Mouse (Mus musculus) central nervous system, embryonic 18 days (tissue): ENCODE measurements around the gene Ddah2. TPM values are rescaled to one million over a fixed set of nuclear protein-coding genes. Genes with fewer than 3 reads are reported as not detected.

ENCODE experiments used
- polyA plus RNA-seq: library from polyadenylated mRNA; depleted of rRNA; stranded (reverse); fragments of >200 nt; gene quantifications from 2 replicates; pipeline ENCODE4 v1.2.3, GENCODE M21; 2012; rRNA removed

Ddah2 gene
- polyA plus RNA-seq = 243 and 254 TPM in 2 replicates

DNA sequence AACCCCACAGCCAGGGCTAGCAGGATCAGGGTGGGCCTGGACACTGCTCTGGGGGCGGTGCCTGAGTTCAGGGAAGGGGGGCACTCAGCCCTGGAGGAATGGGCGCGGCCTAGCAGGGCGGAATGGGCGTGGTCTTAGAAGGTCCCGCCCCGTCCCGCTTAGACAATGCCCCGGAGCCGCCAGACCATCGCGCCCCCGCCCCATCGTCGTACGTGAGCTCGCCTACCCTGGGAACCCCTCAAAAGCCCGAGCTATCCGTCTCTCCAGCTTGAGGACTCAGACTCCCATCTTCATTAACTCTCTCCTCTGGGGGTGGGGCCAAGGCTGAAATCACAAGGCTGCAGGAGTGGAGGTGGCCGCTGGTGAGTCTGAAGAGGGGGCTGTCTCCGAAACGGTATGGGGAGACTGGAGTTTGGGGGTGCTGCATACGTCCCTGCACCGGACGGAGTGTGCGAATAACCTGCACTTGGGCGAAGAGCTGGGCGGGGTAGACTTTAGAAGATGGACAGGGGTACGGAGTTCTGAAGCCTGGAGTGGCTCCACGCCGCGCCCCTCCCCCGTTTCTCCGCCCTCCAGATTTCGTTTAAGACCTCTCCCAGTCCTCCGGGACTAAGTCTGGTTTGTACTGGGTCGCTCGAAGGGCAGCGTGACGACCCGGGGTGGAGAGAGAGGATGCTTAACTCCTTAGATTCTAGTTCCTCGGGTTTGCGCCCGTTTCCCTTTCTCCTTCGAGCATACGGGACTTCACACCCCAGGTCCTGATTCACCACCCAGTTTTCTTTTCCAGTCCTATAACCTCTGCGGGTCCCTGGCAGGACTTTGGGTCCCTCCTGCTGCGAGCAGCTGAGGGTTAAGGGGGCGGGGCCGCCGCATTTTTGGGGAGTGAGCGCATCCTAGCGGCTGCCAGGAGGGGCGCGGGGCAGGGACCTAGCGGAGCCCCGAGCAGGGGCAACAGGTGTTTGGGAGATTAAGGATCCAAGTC is at the start of gene Ddah2:
Gene Ddah2 (plus strand): TSS at position 125 of the 982 bp plus-strand sequence.

DNA sequence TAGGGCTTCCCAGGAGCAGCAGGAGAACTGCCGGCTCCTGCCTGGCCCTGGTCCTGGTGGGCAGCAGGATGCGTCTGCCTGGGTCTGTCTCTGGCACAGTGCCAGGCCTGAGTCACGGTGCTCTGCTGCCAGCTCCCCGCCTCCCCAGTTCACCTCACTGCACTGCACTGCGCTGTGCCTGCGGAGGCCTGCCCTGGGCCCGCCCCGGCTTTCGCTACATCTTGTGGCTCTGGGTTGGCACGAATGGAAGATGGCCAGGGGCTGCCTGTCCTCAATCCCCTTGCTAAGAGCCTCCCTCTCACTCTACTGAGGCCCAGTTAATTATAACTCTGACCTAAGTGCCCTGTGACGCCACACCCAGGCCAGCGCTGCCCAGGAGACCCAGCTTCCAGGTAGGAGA is 42.5 kb upstream of the Ddah2 start, which contains the start of gene Vwa7:
Gene Vwa7 (plus strand): TSS at position 204 of the 400 bp plus-strand sequence.

DNA sequence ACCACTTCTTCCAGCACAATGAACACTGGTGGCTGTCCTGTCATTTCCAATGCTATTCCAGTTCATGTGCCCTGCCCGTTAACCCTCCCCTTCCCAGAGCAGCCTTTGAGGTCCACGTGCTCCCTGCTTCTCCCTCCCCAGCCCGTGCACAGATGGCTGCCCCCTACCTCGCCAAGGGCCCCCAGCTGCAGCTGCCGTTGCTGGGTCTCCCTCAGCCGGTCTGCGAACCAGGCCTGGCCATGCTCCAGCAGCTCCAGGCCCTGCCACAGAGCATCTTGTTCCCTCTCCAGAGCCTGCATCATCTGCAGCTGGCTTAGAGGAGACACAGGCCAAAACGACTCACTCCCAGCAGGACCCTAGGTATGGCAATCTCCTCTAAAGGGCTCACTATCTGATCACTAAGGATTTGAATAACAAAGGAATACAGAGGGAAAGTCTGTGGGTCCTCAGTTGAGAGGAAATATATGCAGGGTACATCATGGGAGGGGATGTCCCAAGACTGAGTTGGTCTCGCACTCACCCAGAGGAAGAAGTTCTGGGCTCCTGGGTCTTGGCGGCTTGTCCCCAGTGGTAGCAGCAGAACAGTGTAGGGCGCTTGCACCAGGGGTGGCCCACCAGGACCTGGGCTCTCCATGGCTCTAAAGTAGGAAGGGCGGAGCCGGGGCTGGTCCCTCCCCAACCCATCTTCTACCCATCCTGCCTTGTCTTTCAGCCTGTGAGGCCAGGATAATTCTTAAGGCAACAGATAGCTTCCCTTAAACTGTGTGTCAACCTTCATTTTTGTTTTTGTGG is 31.4 kb upstream of the Ddah2 start, which contains the start of gene Sapcd1:
Gene Sapcd1 (minus strand): TSS at position 740 of the 792 bp plus-strand sequence.

GRCm38 (mm10) chr17:35046681-35047455 is 12.0 kb upstream of the Ddah2 start, which contains the start of gene Msh5:
Msh5 (minus strand) TSS chr17:35046745.

GRCm38 (mm10) chr17:35049561-35050016 is 9.2 kb upstream of the Ddah2 start, which contains the start of gene Clic1:
Clic1 (plus strand) TSS chr17:35049966.

DNA sequence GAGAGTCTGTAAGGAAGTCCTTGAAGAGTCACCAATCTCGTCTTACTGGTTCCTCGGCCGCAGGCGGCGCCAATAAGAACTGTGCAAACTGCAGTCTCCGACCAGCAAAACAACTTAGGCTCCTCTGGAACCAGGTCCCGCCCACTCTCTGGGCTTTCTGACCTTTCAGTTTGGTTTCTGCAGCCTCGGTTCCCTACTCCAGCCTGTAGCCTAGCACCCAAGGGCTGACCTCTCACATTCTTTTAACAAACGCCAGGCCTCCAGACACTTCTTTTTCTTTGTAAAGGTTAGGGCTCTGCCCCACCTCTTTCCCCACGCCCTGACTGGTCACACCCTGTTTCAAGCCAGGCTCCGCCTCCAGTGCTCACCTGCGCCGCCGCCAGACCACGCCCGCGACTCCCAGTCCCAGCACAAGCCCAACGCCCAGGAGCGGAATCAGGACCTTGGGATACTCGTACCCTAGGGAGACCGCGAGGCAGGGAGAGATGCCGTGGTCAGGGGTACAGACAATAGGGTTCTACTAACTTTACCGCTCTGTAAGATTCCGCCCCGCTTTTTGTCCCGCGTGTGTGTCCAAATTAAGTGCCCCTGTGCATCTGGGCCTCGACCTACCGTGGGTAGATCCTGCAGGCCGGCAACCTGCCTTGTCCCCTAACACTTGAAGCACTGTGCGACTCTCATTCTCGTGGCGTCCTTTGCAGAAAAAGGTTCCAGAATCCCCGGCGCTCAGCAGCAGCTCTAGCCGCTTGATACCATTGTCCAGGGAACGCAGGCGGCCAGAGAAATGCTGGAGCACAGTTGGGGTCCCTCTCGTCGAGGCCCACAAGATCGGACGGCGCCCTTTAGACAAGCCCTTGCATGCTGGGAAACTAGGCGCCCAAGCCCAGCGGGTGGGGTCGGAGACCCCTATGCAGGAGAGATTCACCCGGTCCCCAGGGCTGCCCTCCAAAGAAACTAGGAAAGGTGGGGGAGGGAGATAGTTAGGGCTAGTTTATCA is 6.4 kb downstream of the Ddah2 start, which contains the start of gene Ly6g6c:
Gene Ly6g6c (plus strand): TSS at position 438 of the 997 bp plus-strand sequence.

DNA sequence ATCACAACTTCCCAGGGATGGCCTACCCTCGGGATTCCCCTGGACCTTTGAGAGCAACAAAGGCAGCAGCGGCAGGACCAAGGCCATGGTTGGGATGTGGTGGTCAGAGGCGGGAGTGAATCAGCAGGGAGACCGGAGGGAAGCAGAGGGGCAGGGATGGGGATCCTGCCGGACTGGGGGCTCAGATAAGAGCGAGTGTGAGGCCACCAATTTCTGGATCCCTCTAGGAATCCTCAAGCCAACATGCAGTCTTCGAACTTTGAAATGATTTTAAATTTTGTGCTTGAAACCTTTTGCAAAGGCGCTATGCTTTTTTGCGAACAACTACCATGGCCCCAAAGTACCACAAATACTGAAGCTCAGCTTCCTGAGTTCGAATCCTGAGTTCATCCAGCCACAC is 7.2 kb downstream of the Ddah2 start, which contains the start of gene Mpig6b:
Gene Mpig6b (minus strand): TSS at position 101 of the 400 bp plus-strand sequence.

DNA sequence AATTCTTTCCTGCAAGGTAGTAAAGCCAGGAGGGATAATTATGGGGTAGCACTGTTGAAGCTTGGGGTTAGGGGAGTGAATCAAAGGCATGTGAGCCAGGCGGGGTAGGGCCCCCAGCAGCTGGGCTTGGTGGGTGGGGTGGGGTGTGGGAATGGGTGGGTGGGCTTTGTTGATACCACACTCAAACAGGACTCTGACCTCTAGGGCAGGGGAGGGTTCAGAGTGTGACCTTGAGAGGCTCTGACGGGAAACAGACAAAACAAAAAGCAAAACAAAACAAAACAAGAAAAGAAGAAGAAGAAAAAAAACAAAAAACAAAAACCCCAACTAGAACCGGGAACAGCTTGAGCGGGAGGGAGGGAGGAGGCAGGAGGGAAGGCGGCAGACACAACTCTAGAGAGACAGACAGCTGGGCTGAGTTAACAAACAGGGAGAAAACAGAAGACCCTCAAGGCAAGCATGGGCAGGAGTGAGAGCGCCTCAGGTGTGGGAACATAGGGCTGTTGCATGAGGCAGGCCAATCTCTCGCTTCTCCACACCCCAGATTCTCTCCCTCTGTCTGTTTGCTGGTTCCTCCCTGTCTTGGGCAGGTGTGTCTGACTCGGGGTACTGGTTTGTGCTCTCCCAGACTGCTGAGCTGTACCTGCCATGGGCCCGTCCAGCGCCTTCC is 17.8 kb downstream of the Ddah2 start, which contains the start of gene Ly6g6e:
Gene Ly6g6e (plus strand): TSS at position 396 of the 670 bp plus-strand sequence.

DNA sequence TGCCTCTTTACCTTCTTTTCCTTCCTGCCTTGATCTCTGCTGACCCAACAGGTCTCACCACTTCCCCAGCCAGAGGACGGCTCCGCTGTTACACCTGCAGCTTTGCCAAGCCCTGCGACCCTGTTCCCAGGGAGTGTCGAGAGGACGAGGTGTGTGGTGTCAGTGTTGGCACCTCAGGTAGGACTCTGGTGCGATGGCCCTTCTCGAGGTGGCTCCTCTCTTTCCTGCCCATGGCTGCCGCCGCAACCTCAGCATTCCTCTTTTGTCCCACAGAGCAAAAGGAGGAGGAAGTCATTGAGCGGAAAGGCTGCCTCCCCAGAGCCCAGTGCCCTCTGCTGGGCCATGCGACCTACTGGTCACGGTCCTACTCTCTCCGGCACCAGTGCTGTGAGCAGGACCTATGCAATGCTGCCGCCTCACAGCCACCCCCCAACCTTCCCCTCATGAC is 19.0 kb downstream of the Ddah2 start, which contains the start of gene Ly6g6d:
Gene Ly6g6d (minus strand): TSS at position 280 of the 448 bp plus-strand sequence.

DNA sequence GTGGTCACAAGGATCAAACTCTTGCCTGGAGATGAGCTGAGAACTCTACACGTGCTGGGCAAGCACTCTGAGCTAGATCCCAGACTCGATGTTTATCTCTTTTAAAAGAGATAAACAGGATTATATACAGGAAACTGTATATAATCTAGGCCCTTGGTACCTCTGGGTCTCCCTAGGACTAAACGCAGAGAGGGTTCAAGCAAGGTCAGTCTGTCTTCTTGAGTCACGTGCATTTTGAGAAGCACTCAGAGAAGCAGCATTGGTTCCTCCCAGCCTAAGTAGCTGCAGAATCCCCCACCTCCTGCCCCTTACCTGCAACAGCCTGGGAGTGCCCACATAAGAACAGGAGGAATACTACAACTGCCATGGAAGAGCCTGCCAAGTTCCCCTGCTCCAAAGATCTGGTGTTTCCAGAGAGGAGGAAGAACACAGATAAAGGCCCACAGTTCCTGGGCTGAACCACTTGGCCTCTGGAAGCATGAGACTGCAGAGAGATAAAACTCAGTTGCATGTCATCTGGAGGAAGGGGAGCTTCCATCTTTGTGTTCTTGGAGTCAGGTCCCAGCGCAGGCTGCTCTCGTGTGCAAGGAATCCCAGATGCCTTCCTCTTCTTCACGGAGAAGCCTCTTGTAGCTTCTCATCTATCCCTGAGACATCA is 26.5 kb downstream of the Ddah2 start, which contains the start of gene Ly6g6f:
Gene Ly6g6f (minus strand): TSS at position 403 of the 658 bp plus-strand sequence.

DNA sequence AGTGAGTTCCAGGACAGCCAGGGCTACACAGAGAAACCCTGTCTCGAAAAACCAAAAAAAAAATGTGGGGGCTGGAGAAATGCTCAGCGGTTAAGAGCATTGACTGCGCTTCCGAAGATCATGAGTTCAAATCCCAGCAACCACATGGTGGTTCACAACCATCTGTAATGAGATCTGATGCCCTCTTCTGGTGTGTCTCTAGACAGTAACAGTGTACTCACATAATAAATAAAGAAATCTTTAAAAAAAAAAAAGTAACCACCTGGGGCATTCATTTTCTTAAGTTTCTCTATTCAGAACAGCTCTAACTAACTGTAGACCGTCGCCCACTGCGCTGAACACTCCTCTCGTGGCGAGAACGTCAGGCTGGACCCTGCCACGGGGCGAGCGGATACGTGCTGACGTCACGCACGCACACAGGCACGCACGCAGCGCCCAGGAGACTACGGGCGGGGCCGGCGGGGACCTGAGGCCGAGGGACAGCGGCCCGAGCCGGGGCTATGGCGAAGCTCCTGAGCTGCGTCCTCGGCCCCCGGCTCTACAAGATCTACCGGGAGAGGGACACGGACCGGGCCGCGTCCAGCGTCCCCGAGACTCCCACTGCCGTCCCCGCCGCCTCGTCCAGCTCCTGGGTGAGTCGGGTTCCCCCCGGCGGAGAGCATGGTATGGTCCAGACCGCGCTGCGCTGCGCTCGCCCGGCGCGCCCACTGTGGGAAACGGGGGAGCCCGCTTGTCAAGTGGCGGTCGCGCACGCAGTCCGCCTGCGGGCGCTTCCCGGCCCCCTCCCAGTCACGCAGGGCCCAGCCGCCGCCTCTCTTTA is 30.2 kb downstream of the Ddah2 start, which contains the start of gene Abhd16a:
Gene Abhd16a (plus strand): TSS at position 439 of the 820 bp plus-strand sequence.

DNA sequence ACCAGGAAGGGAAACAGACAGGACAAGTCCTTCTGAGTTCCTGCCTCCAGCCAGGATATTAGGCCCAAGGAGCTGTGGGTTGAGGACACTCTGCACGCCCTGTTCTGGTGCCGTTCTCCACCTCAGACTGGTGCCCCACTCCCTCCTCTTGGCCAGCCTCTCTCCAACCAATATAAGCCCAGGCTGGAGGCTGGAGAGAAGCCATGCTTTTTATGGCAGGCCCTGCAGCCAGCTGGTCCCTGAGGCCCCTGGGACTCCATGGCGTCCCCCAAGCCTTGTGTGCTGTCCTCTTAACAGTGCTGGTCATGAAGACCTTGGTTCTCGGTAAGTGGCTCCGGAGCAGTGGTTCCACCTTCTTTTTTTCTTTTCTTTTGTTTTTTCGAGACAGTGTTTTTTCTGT is 49.3 kb downstream of the Ddah2 start, which contains the start of gene Ly6g5c:
Gene Ly6g5c (plus strand): TSS at position 183 of the 400 bp plus-strand sequence.

Other genes with a start within 250 kb of the Ddah2 start
- 75.7 and 76.3 TPM in 2 replicates for gene Stk19, start 222.1 kb upstream of the Ddah2 start, polyA plus RNA-seq
- 61.1 and 67.6 TPM in 2 replicates for gene Dxo, start 222.0 kb upstream of the Ddah2 start, polyA plus RNA-seq
- 89.7 and 90.9 TPM in 2 replicates for gene Skiv2l, start 208.8 kb upstream of the Ddah2 start, polyA plus RNA-seq
- gene Nelfe, start 208.6 kb upstream of the Ddah2 start, polyA plus RNA-seq = 50.7 and 54.7 TPM in 2 replicates
- gene Cfb, start 196.5 kb upstream of the Ddah2 start, polyA plus RNA-seq = 0.29 and 2.0 TPM in 2 replicates
- gene Zbtb12, start 179.6 kb upstream of the Ddah2 start, polyA plus RNA-seq = 73.3 and 74.1 TPM in 2 replicates
- 0.29 TPM in 1 of 2 replicates, not detected in the other for gene Gm20547, start 177.0 kb upstream of the Ddah2 start, polyA plus RNA-seq
- gene C2, start 160.8 kb upstream of the Ddah2 start, polyA plus RNA-seq = 2.4 and 3.2 TPM in 2 replicates
- gene Ehmt2, start 160.6 kb upstream of the Ddah2 start, polyA plus RNA-seq = 311 and 328 TPM in 2 replicates
- 0.04 and 0.06 TPM in 2 replicates for gene Slc44a4, start 144.6 kb upstream of the Ddah2 start, polyA plus RNA-seq
- 30.5 and 30.9 TPM in 2 replicates for gene Neu1, start 127.8 kb upstream of the Ddah2 start, polyA plus RNA-seq
- gene Hspa1b, start 99.8 kb upstream of the Ddah2 start, polyA plus RNA-seq = 8.8 and 9.7 TPM in 2 replicates
- not detected in 2 replicates for gene Gm20481, start 89.1 kb upstream of the Ddah2 start, polyA plus RNA-seq
- gene Hspa1a, start 86.9 kb upstream of the Ddah2 start, polyA plus RNA-seq = 13.2 and 13.5 TPM in 2 replicates
- gene Hspa1l, start 86.3 kb upstream of the Ddah2 start, polyA plus RNA-seq = 0.62 and 0.90 TPM in 2 replicates
- gene Lsm2, start 77.2 kb upstream of the Ddah2 start, polyA plus RNA-seq = 93.6 and 101 TPM in 2 replicates
- 78.1 and 85.3 TPM in 2 replicates for gene Vars, start 58.0 kb upstream of the Ddah2 start, polyA plus RNA-seq
- 0.48 TPM in 2 replicates for gene Vwa7, start 42.5 kb upstream of the Ddah2 start, polyA plus RNA-seq
- 2.1 and 2.3 TPM in 2 replicates for gene Sapcd1, start 31.0 kb upstream of the Ddah2 start, polyA plus RNA-seq
- 2.7 and 3.0 TPM in 2 replicates for gene Msh5, start 12.3 kb upstream of the Ddah2 start, polyA plus RNA-seq
- gene Clic1, start 9.1 kb upstream of the Ddah2 start, polyA plus RNA-seq = 45.7 and 47.6 TPM in 2 replicates
- 2.1 TPM in 1 of 2 replicates, not detected in the other for gene Ly6g6c, start 6.4 kb downstream of the Ddah2 start, polyA plus RNA-seq
- 0.03 and 0.10 TPM in 2 replicates for gene Mpig6b, start 7.1 kb downstream of the Ddah2 start, polyA plus RNA-seq
- 6.6 and 10.1 TPM in 2 replicates for gene Ly6g6e, start 17.9 kb downstream of the Ddah2 start, polyA plus RNA-seq
- 1.3 and 1.6 TPM in 2 replicates for gene Ly6g6d, start 19.0 kb downstream of the Ddah2 start, polyA plus RNA-seq
- gene Ly6g6f, start 26.6 kb downstream of the Ddah2 start, polyA plus RNA-seq = 0.09 and 0.19 TPM in 2 replicates
- 110 and 114 TPM in 2 replicates for gene Abhd16a, start 30.2 kb downstream of the Ddah2 start, polyA plus RNA-seq
- gene Ly6g5c, start 49.2 kb downstream of the Ddah2 start, polyA plus RNA-seq = not detected in 2 replicates
- 2.3 TPM in 2 replicates for gene Ly6g5b, start 56.4 kb downstream of the Ddah2 start, polyA plus RNA-seq
- gene Gpank1, start 62.4 kb downstream of the Ddah2 start, polyA plus RNA-seq = 17.4 and 18.3 TPM in 2 replicates
- gene Csnk2b, start 63.0 kb downstream of the Ddah2 start, polyA plus RNA-seq = 170 and 198 TPM in 2 replicates
- 5.2 and 5.6 TPM in 2 replicates for gene D17H6S53E, start 67.3 kb downstream of the Ddah2 start, polyA plus RNA-seq
- 0.65 and 0.84 TPM in 2 replicates for gene Apom, start 73.0 kb downstream of the Ddah2 start, polyA plus RNA-seq
- 237 and 290 TPM in 2 replicates for gene Bag6, start 76.1 kb downstream of the Ddah2 start, polyA plus RNA-seq
- 228 and 250 TPM in 2 replicates for gene Prrc2a, start 105.9 kb downstream of the Ddah2 start, polyA plus RNA-seq
- gene Aif1, start 117.0 kb downstream of the Ddah2 start, polyA plus RNA-seq = 3.7 and 3.9 TPM in 2 replicates
- gene Lst1, start 129.4 kb downstream of the Ddah2 start, polyA plus RNA-seq = 15.7 and 18.5 TPM in 2 replicates
- gene Ltb, start 135.4 kb downstream of the Ddah2 start, polyA plus RNA-seq = 0.76 and 0.84 TPM in 2 replicates
- 0.05 TPM in 2 replicates for gene Tnf, start 143.0 kb downstream of the Ddah2 start, polyA plus RNA-seq
- gene Lta, start 146.3 kb downstream of the Ddah2 start, polyA plus RNA-seq = 0.57 and 0.62 TPM in 2 replicates
- gene Gm16181, start 161.8 kb downstream of the Ddah2 start, polyA plus RNA-seq = not detected in 2 replicates
- gene Atp6v1g2, start 174.6 kb downstream of the Ddah2 start, polyA plus RNA-seq = 147 and 148 TPM in 2 replicates
- 14.3 and 14.8 TPM in 2 replicates for gene Nfkbil1, start 176.8 kb downstream of the Ddah2 start, polyA plus RNA-seq
- 727 and 778 TPM in 2 replicates for gene Ddx39b, start 182.7 kb downstream of the Ddah2 start, polyA plus RNA-seq
- gene H2-D1, start 203.7 kb downstream of the Ddah2 start, polyA plus RNA-seq = 60.4 and 60.8 TPM in 2 replicates